Mouse (Mus musculus): ENCODE data around the gene Gm20518. TPM values are rescaled to one million over a fixed set of nuclear protein-coding genes. Genes with fewer than 3 reads are reported as not detected.

Gene Gm20518
- polyA plus RNA-seq, 1 experiment: 7.7 TPM

- TF ChIP-seq CTCF (conservative IDR thresholded peaks at IDR 0.05; ENCODE audit: insufficient read depth, insufficient read length, low read depth, low read length) (no peak), POLR2A (IDR thresholded peaks at IDR 0.05; ENCODE audit: low read depth, low read length) (no peak)
- H3K27me3 ChIP-seq (replicated peaks; ENCODE audit: control insufficient read depth, insufficient read depth, low read length): no peaks in the 10 kb centered on the region
- H3K27ac ChIP-seq (ENCODE audit: insufficient read depth, low read depth, low read length): no peak overlapping the region
- DNase-seq: no peak
- H3K36me3 ChIP-seq (ENCODE audit: control insufficient read depth, insufficient read depth, low read length): no peaks in the 10 kb centered on the region
- no peak overlapping the region for H3K4me3 ChIP-seq (ENCODE audit: insufficient read depth, low read depth, low read length)
- 63% methylated on average over 5 of the region's 5 CpGs for WGBS
- no peaks in the 10 kb centered on the region for H3K4me1 ChIP-seq (ENCODE audit: control insufficient read depth, insufficient read depth, low read length)
Observed at GRCm38 (mm10) chr16:17931906-17932460, 40.5 kb upstream of the Gm20518 start.

- no peak for DNase-seq
- H3K4me1 ChIP-seq (ENCODE audit: control insufficient read depth, insufficient read depth, low read length): no peaks in the 10 kb centered on the region
- no peaks in the 10 kb centered on the region for H3K36me3 ChIP-seq (ENCODE audit: control insufficient read depth, insufficient read depth, low read length)
- WGBS: 75% methylated on average over 2 of the region's 2 CpGs
- TF ChIP-seq CTCF (conservative IDR thresholded peaks at IDR 0.05; ENCODE audit: insufficient read depth, insufficient read length, low read depth, low read length) (no peak), POLR2A (IDR thresholded peaks at IDR 0.05; ENCODE audit: low read depth, low read length) (no peak)
- no peaks in the 10 kb centered on the region for H3K27me3 ChIP-seq (replicated peaks; ENCODE audit: control insufficient read depth, insufficient read depth, low read length)
- no peak overlapping the region for H3K27ac ChIP-seq (ENCODE audit: insufficient read depth, low read depth, low read length)
- no peak overlapping the region for H3K4me3 ChIP-seq (ENCODE audit: insufficient read depth, low read depth, low read length)
Observed at GRCm38 (mm10) chr16:17929631-17930030, 38.2 kb upstream of the Gm20518 start.

GRCm38 (mm10) chr16:17929211-17929610, 37.7 kb upstream of the Gm20518 start:
- Histone ChIP-seq H3K27me3 (replicated peaks; ENCODE audit: control insufficient read depth, insufficient read depth, low read length) (no peaks in the 10 kb centered on the region), H3K4me1 (ENCODE audit: control insufficient read depth, insufficient read depth, low read length) (no peaks in the 10 kb centered on the region), H3K27ac (ENCODE audit: insufficient read depth, low read depth, low read length) (no peak overlapping the region), H3K4me3 (ENCODE audit: insufficient read depth, low read depth, low read length) (no peak overlapping the region), H3K36me3 (ENCODE audit: control insufficient read depth, insufficient read depth, low read length) (no peaks in the 10 kb centered on the region)
- TF ChIP-seq POLR2A (IDR thresholded peaks at IDR 0.05; ENCODE audit: low read depth, low read length) (no peak), CTCF (conservative IDR thresholded peaks at IDR 0.05; ENCODE audit: insufficient read depth, insufficient read length, low read depth, low read length) (no peak)
- 20% methylated on average over 2 of the region's 2 CpGs for WGBS
- DNase-seq: no peak

- peak overlapping the region; percentile 75 for H3K27ac ChIP-seq (ENCODE audit: insufficient read depth, low read depth, low read length)
Observed at GRCm38 (mm10) chr16:17928627-17929104, 37.2 kb upstream of the Gm20518 start.

GRCm38 (mm10) chr16:17928087-17928580, 36.7 kb upstream of the Gm20518 start, which contains the start of gene Slc25a1:
Gene Slc25a1 (minus strand): TSS chr16:17928219.
- WGBS: under 1% methylated on average over 47 of the region's 47 CpGs
- TF ChIP-seq CTCF (conservative IDR thresholded peaks at IDR 0.05; ENCODE audit: insufficient read depth, insufficient read length, low read depth, low read length) (no peak), POLR2A (IDR thresholded peaks at IDR 0.05; ENCODE audit: low read depth, low read length) (no peak)
- Histone ChIP-seq H3K27ac (ENCODE audit: insufficient read depth, low read depth, low read length) (peak within 1 kb of the TSS; percentile 75), H3K4me3 (ENCODE audit: insufficient read depth, low read depth, low read length) (peak within 1 kb of the TSS; percentile 50), H3K27me3 (replicated peaks; ENCODE audit: control insufficient read depth, insufficient read depth, low read length) (no peaks in the 10 kb centered on the region), H3K4me1 (ENCODE audit: control insufficient read depth, insufficient read depth, low read length) (no peaks in the 10 kb centered on the region), H3K36me3 (ENCODE audit: control insufficient read depth, insufficient read depth, low read length) (no peaks in the 10 kb centered on the region)
- peak; percentile 84 for DNase-seq

More at GRCm38 (mm10) chr16:17928627-17929104, 37.2 kb upstream of the Gm20518 start:
- DNase-seq: peak; percentile 88
- H3K36me3 ChIP-seq (ENCODE audit: control insufficient read depth, insufficient read depth, low read length): no peaks in the 10 kb centered on the region
- WGBS: under 1% methylated on average over 9 of the region's 9 CpGs
- TF ChIP-seq POLR2A (IDR thresholded peaks at IDR 0.05; ENCODE audit: low read depth, low read length): no peak
- peak; percentile 43 for TF ChIP-seq CTCF (conservative IDR thresholded peaks at IDR 0.05; ENCODE audit: insufficient read depth, insufficient read length, low read depth, low read length)
- peak overlapping the region; percentile 50 for H3K4me3 ChIP-seq (ENCODE audit: insufficient read depth, low read depth, low read length)
- no peaks in the 10 kb centered on the region for H3K4me1 ChIP-seq (ENCODE audit: control insufficient read depth, insufficient read depth, low read length)
- no peaks in the 10 kb centered on the region for H3K27me3 ChIP-seq (replicated peaks; ENCODE audit: control insufficient read depth, insufficient read depth, low read length)

- Histone ChIP-seq H3K27ac (ENCODE audit: insufficient read depth, low read depth, low read length) (peak overlapping the region; percentile 13; the same call in 1 of the 2 replicates), H3K4me1 (ENCODE audit: control insufficient read depth, insufficient read depth, low read length) (peaks cover 2% of the 10 kb centered on the region; the same call in 1 of the 2 replicates), H3K27me3 (replicated peaks; ENCODE audit: control insufficient read depth, insufficient read depth, low read length) (no peaks in the 10 kb centered on the region), H3K36me3 (ENCODE audit: control insufficient read depth, insufficient read depth, low read length) (no peaks in the 10 kb centered on the region), H3K4me3 (ENCODE audit: insufficient read depth, low read depth, low read length) (peak overlapping the region; percentile 50)
- peak; percentile 55 for DNase-seq
- WGBS: 3% methylated on average over 72 of the region's 72 CpGs
- TF ChIP-seq CTCF (conservative IDR thresholded peaks at IDR 0.05; ENCODE audit: insufficient read depth, insufficient read length, low read depth, low read length) (no peak), POLR2A (IDR thresholded peaks at IDR 0.05; ENCODE audit: low read depth, low read length) (no peak)
Observed at GRCm38 (mm10) chr16:17927351-17928082, 36.0 kb upstream of the Gm20518 start.

- Histone ChIP-seq H3K27me3 (replicated peaks; ENCODE audit: control insufficient read depth, insufficient read depth, low read length) (no peaks in the 10 kb centered on the region), H3K27ac (ENCODE audit: insufficient read depth, low read depth, low read length) (peak overlapping the region; percentile 46), H3K4me1 (ENCODE audit: control insufficient read depth, insufficient read depth, low read length) (peaks cover 10% of the 10 kb centered on the region; the same call in 1 of the 2 replicates), H3K4me3 (ENCODE audit: insufficient read depth, low read depth, low read length) (peak overlapping the region; percentile 91), H3K36me3 (ENCODE audit: control insufficient read depth, insufficient read depth, low read length) (no peaks in the 10 kb centered on the region)
- TF ChIP-seq CTCF (conservative IDR thresholded peaks at IDR 0.05; ENCODE audit: insufficient read depth, insufficient read length, low read depth, low read length) (no peak), POLR2A (IDR thresholded peaks at IDR 0.05; ENCODE audit: low read depth, low read length) (no peak)
- 1% methylated on average over 14 of the region's 14 CpGs for WGBS
- DNase-seq: no peak
Observed at GRCm38 (mm10) chr16:17922163-17922538, 30.7 kb upstream of the Gm20518 start.
